Mouse (Mus musculus) CD4-positive naive resting alpha-beta T cell, adult 76 days (primary cell): ENCODE data around the gene Slc30a3. TPM values are rescaled to one million over a fixed set of nuclear protein-coding genes. Genes with fewer than 3 reads are reported as not detected.

ENCODE experiments used
- total RNA-seq: library from RNA; stranded (reverse); gene quantifications from one replicate; pipeline ENCODE4 v1.2.4, GENCODE M21; 2023

Slc30a3 gene
- total RNA-seq = 1.3 TPM

GRCm38 (mm10) chr5:31108000-31108490 is at the start of gene Slc30a3:
TSS of gene Slc30a3 (minus strand) at chr5:31108237.

GRCm38 (mm10) chr5:31154152-31154553 is 46.1 kb upstream of the Slc30a3 start, which contains the start of gene Mpv17:
TSS of gene Mpv17 (minus strand) at chr5:31154251.

GRCm38 (mm10) chr5:31138241-31138967 is 30.4 kb upstream of the Slc30a3 start, which contains the start of gene Ucn:
TSS of gene Ucn (minus strand) at chr5:31138829.

GRCm38 (mm10) chr5:31116354-31116753 is 8.3 kb upstream of the Slc30a3 start, which contains the start of gene Trim54:
TSS of gene Trim54 (plus strand) at chr5:31116712.

GRCm38 (mm10) chr5:31105814-31106335 is 2.2 kb downstream of the Slc30a3 start, which contains the start of gene Dnajc5g:
TSS of gene Dnajc5g (plus strand) at chr5:31106285.

GRCm38 (mm10) chr5:31054261-31055215 is 53.5 kb downstream of the Slc30a3 start, which contains the start of gene Cad:
TSS of gene Cad (plus strand) at chr5:31054780.

GRCm38 (mm10) chr5:31048763-31049641 is 59.0 kb downstream of the Slc30a3 start, which contains the start of gene Slc5a6:
TSS of gene Slc5a6 (minus strand) at chr5:31048924.

GRCm38 (mm10) chr5:31047848-31048762 is 59.9 kb downstream of the Slc30a3 start, which contains the start of gene Atraid:
TSS of gene Atraid (plus strand) at chr5:31048312.

Other genes with a start within 250 kb of the Slc30a3 start
- 37.7 TPM for gene Tmem214, start 240.2 kb downstream of the Slc30a3 start, total RNA-seq
- 12.3 TPM for gene Agbl5, start 219.5 kb downstream of the Slc30a3 start, total RNA-seq
- gene Ost4, start 200.4 kb downstream of the Slc30a3 start, total RNA-seq = 150 TPM
- gene Emilin1, start 194.8 kb downstream of the Slc30a3 start, total RNA-seq = 5.5 TPM
- 14.2 TPM for gene Khk, start 186.8 kb downstream of the Slc30a3 start, total RNA-seq
- gene Cgref1, start 162.6 kb downstream of the Slc30a3 start, total RNA-seq = not detected
- 163 TPM for gene Preb, start 147.9 kb downstream of the Slc30a3 start, total RNA-seq
- not detected for gene Tcf23, start 139.6 kb downstream of the Slc30a3 start, total RNA-seq
- gene Atraid, start 59.9 kb downstream of the Slc30a3 start, total RNA-seq = 32.9 TPM
- 9.5 TPM for gene Slc5a6, start 59.3 kb downstream of the Slc30a3 start, total RNA-seq
- gene Cad, start 53.5 kb downstream of the Slc30a3 start, total RNA-seq = 50.3 TPM
- gene Dnajc5g, start 2.0 kb downstream of the Slc30a3 start, total RNA-seq = not detected
- gene Trim54, start 8.5 kb upstream of the Slc30a3 start, total RNA-seq = not detected
- not detected for gene Ucn, start 30.6 kb upstream of the Slc30a3 start, total RNA-seq
- 18.9 TPM for gene Mpv17, start 46.0 kb upstream of the Slc30a3 start, total RNA-seq
- 5.2 TPM for gene Gm29609, start 71.7 kb upstream of the Slc30a3 start, total RNA-seq
- gene Gtf3c2, start 71.9 kb upstream of the Slc30a3 start, total RNA-seq = 168 TPM
- 68.5 TPM for gene Snx17, start 85.0 kb upstream of the Slc30a3 start, total RNA-seq
- 36.4 TPM for gene Eif2b4, start 85.2 kb upstream of the Slc30a3 start, total RNA-seq
- 27.9 TPM for gene Zfp513, start 94.1 kb upstream of the Slc30a3 start, total RNA-seq
- gene Ppm1g, start 112.5 kb upstream of the Slc30a3 start, total RNA-seq = 128 TPM
- 190 TPM for gene Nrbp1, start 132.6 kb upstream of the Slc30a3 start, total RNA-seq
- not detected for gene Gm9970, start 133.0 kb upstream of the Slc30a3 start, total RNA-seq
- gene Krtcap3, start 143.5 kb upstream of the Slc30a3 start, total RNA-seq = 20.0 TPM
- 15.1 TPM for gene Ift172, start 182.9 kb upstream of the Slc30a3 start, total RNA-seq
- gene Fndc4, start 187.8 kb upstream of the Slc30a3 start, total RNA-seq = not detected
- gene Gckr, start 189.2 kb upstream of the Slc30a3 start, total RNA-seq = not detected